Comparison of ENCODE assay signal across 13 mouse cellular contexts in genomic region chr1:152455275-152456243, GRCm38 (mm10). TPM values are rescaled to one million over a fixed set of nuclear protein-coding genes. Genes with fewer than 3 reads are reported as not detected.
A peak's percentile ranks its signal among the peaks of the same experiment; 100 is the strongest.
DNase-seq lines count a peak whose midpoint lies in the region; ATAC-seq and TF ChIP-seq lines count a peak whose summit lies in the region.
"Had no signal": no experiment of that assay in that cellular context is flagged by ENCODE, and none has a peak within 500 bp of the region (broad histone marks: within the 10 kb centered on the region; RNA-seq: fewer than 3 reads in every experiment).

No protein-coding gene starts in this region.

- H3K4me3 ChIP-seq in embryonic facial prominence, embryonic 11.5 days (ENCODE audit: low read depth, low read length) = no peak overlapping the region
- no peak overlapping the region for H3K4me3 ChIP-seq in embryonic facial prominence, embryonic 10.5 days
- H3K4me3 ChIP-seq in lung, embryonic 14.5 days (ENCODE audit: low read depth, low read length) = no peak overlapping the region
- no peak overlapping the region for H3K4me3 ChIP-seq in hindbrain, embryonic 12.5 days
- H3K4me3 ChIP-seq in midbrain, embryonic 15.5 days = no peak overlapping the region

- no peak for ATAC-seq in embryonic facial prominence, embryonic 11.5 days (replicated peaks; ENCODE audit: insufficient number of reproducible peaks, low FRiP score, low TSS enrichment, low read depth)
- ATAC-seq in lung, embryonic 14.5 days (ENCODE audit: insufficient read depth) = no peak
- peak; percentile 80 for ATAC-seq in hindbrain, embryonic 12.5 days (ENCODE audit: low FRiP score)
- peak; percentile 79; the same call in 1 of the 2 replicates for ATAC-seq in midbrain, embryonic 15.5 days (replicated peaks)

- WGBS in embryonic facial prominence, embryonic 11.5 days = 64% methylated on average over 10 of the region's 10 CpGs
- 81% methylated on average over 10 of the region's 10 CpGs for WGBS in embryonic facial prominence, embryonic 10.5 days
- WGBS in lung, embryonic 14.5 days = 70% methylated on average over 10 of the region's 10 CpGs
- WGBS in hindbrain, embryonic 12.5 days = 50% methylated on average over 10 of the region's 10 CpGs
- 35% methylated on average over 10 of the region's 10 CpGs for WGBS in midbrain, embryonic 15.5 days

- H3K9me3 ChIP-seq in embryonic facial prominence, embryonic 11.5 days (replicated peaks; ENCODE audit: control insufficient read depth, low read length) = no peaks in the 10 kb centered on the region
- H3K9me3 ChIP-seq in embryonic facial prominence, embryonic 10.5 days = no peaks in the 10 kb centered on the region
- H3K9me3 ChIP-seq in lung, embryonic 14.5 days (ENCODE audit: low read depth, low read length) = no peaks in the 10 kb centered on the region
- H3K9me3 ChIP-seq in hindbrain, embryonic 12.5 days (replicated peaks) = no peaks in the 10 kb centered on the region
- H3K9me3 ChIP-seq in midbrain, embryonic 15.5 days = no peaks in the 10 kb centered on the region

- DNase-seq in embryonic facial prominence, embryonic 11.5 days (ENCODE audit: low spot score) = peak; percentile 9
- DNase-seq in embryonic facial prominence, embryonic 10.5 days (ENCODE audit: low spot score) = no peak
- no peak for DNase-seq in lung, embryonic 14.5 days
- DNase-seq in lung, adult 18-20 months = no peak
- DNase-seq in frontal cortex, postnatal 10 days (ENCODE audit: low spot score in 2 of 2) = no peak
- no peak for DNase-seq in T-cell, adult 2 months (ENCODE audit: low spot score)
- DNase-seq: cerebellum, adult 8-10 months; gastrocnemius, postnatal 36 days; kidney, adult 8-10 months; lung, postnatal 36 days; thymus, postnatal 4 days had no signal

- H3K36me3 ChIP-seq in embryonic facial prominence, embryonic 11.5 days (replicated peaks; ENCODE audit: control insufficient read depth, insufficient read depth, low read depth, low read length) = no peaks in the 10 kb centered on the region
- no peaks in the 10 kb centered on the region for H3K36me3 ChIP-seq in embryonic facial prominence, embryonic 10.5 days (replicated peaks)
- H3K36me3 ChIP-seq in lung, embryonic 14.5 days (ENCODE audit: insufficient read depth) = no peaks in the 10 kb centered on the region
- no peaks in the 10 kb centered on the region for H3K36me3 ChIP-seq in hindbrain, embryonic 12.5 days
- H3K36me3 ChIP-seq in midbrain, embryonic 15.5 days (replicated peaks) = no peaks in the 10 kb centered on the region

- H3K4me1 ChIP-seq in embryonic facial prominence, embryonic 11.5 days (ENCODE audit: control insufficient read depth, insufficient read depth, low read length) = no peaks in the 10 kb centered on the region
- peaks cover 25% of the 10 kb centered on the region for H3K4me1 ChIP-seq in embryonic facial prominence, embryonic 10.5 days
- H3K4me1 ChIP-seq in lung, embryonic 14.5 days (ENCODE audit: insufficient read depth) = peaks cover 5% of the 10 kb centered on the region; the same call in 1 of the 2 replicates
- peaks cover 23% of the 10 kb centered on the region for H3K4me1 ChIP-seq in hindbrain, embryonic 12.5 days
- peaks cover 18% of the 10 kb centered on the region for H3K4me1 ChIP-seq in midbrain, embryonic 15.5 days

- no peaks in the 10 kb centered on the region for H3K27me3 ChIP-seq in embryonic facial prominence, embryonic 11.5 days (ENCODE audit: control insufficient read depth, insufficient read depth, low read length)
- no peaks in the 10 kb centered on the region for H3K27me3 ChIP-seq in embryonic facial prominence, embryonic 10.5 days (replicated peaks; ENCODE audit: low read depth, poor library complexity, severe bottlenecking)
- H3K27me3 ChIP-seq in lung, embryonic 14.5 days (ENCODE audit: insufficient read depth, low read length) = no peaks in the 10 kb centered on the region
- H3K27me3 ChIP-seq in hindbrain, embryonic 12.5 days = no peaks in the 10 kb centered on the region
- no peaks in the 10 kb centered on the region for H3K27me3 ChIP-seq in midbrain, embryonic 15.5 days (replicated peaks)

- H3K9ac ChIP-seq in embryonic facial prominence, embryonic 11.5 days (replicated peaks; ENCODE audit: low read length) = no peak overlapping the region
- no peak overlapping the region for H3K9ac ChIP-seq in lung, embryonic 14.5 days
- no peak overlapping the region for H3K9ac ChIP-seq in hindbrain, embryonic 12.5 days
- H3K9ac ChIP-seq in midbrain, embryonic 15.5 days = no peak overlapping the region

- H3K4me2 ChIP-seq in embryonic facial prominence, embryonic 11.5 days (ENCODE audit: low read depth, low read length) = no peak overlapping the region
- no peak overlapping the region for H3K4me2 ChIP-seq in lung, embryonic 14.5 days
- 0 out of 2 replicates have a peak overlapping the region, but pooled peaks have one; percentile 18 for H3K4me2 ChIP-seq in hindbrain, embryonic 12.5 days (replicated peaks)
- H3K4me2 ChIP-seq in midbrain, embryonic 15.5 days = peak overlapping the region; percentile 4; the same call in 1 of the 2 replicates

- no peak for TF ChIP-seq CTCF in lung, embryonic 14.5 days (IDR thresholded peaks at IDR 0.05; ENCODE audit: low read depth)

- H3K27ac ChIP-seq in embryonic facial prominence, embryonic 11.5 days (replicated peaks; ENCODE audit: low read depth, low read length) = no peak overlapping the region
- H3K27ac ChIP-seq in embryonic facial prominence, embryonic 10.5 days (replicated peaks) = no peak overlapping the region
- peak overlapping the region; percentile 80 for H3K27ac ChIP-seq in lung, embryonic 14.5 days (ENCODE audit: low read depth)
- H3K27ac ChIP-seq in hindbrain, embryonic 12.5 days = peak overlapping the region; percentile 35; the same call in 1 of the 2 replicates
- 0 out of 2 replicates have a peak overlapping the region, but pooled peaks have one; percentile 38 for H3K27ac ChIP-seq in midbrain, embryonic 15.5 days

RNA-seq across cellular contexts. Expression of gene Colgalt2, which starts 55.9 kb away (rescaled TPM):
- polyA plus RNA-seq in embryonic facial prominence, embryonic 11.5 days (2014; fragmentation: Nextera tagmentation; extraction: Ambion mirVana) = 2.7 TPM in 2 replicates
- 1.5 and 1.9 TPM in 2 replicates for polyA plus RNA-seq in embryonic facial prominence, embryonic 10.5 days (2016; fragmentation: Nextera tagmentation; extraction: Ambion mirVana)
- polyA plus RNA-seq in lung, embryonic 14.5 days (2014; fragmentation: Nextera tagmentation; extraction: Ambion mirVana) = 0.78 and 0.92 TPM in 2 replicates
- 4.2 and 4.5 TPM in 2 replicates for polyA plus RNA-seq in hindbrain, embryonic 12.5 days (2016; fragmentation: Nextera tagmentation; extraction: Ambion mirVana)
- polyA plus RNA-seq in midbrain, embryonic 15.5 days (2015; fragmentation: Nextera tagmentation; extraction: Ambion mirVana) = 4.1 and 4.6 TPM in 2 replicates

Comparison
In these comparisons a context has a peak if more than half of its experiments do, and no peak if none do; other contexts are left out.
1. ATAC-seq: peak in hindbrain, embryonic 12.5 days (single experiment) and midbrain, embryonic 15.5 days (single experiment); none in embryonic facial prominence, embryonic 11.5 days (single experiment) and lung, embryonic 14.5 days (single experiment).
2. H3K27ac ChIP-seq: peak in lung, embryonic 14.5 days (single experiment), hindbrain, embryonic 12.5 days (single experiment) and midbrain, embryonic 15.5 days (single experiment); none in embryonic facial prominence, embryonic 11.5 days (single experiment) and embryonic facial prominence, embryonic 10.5 days (single experiment).
3. H3K4me2 ChIP-seq: peak in hindbrain, embryonic 12.5 days (single experiment) and midbrain, embryonic 15.5 days (single experiment); none in embryonic facial prominence, embryonic 11.5 days (single experiment) and lung, embryonic 14.5 days (single experiment).